Mouse (Mus musculus) B cell, adult 62 days (primary cell): ENCODE data around the gene Plbd2. TPM values are rescaled to one million over a fixed set of nuclear protein-coding genes. Genes with fewer than 3 reads are reported as not detected.

Experiments used
- total RNA-seq: library from RNA; stranded (reverse); gene quantifications from 4 replicates; pipeline ENCODE4 v1.2.4, GENCODE M21; 2023

Gene Plbd2
- total RNA-seq, result 29.8 to 35.9 TPM (median 33.5 TPM) in 4 replicates

GRCm38 (mm10) chr5:120503144-120503795 is at the start of gene Plbd2:
TSS of gene Plbd2 (minus strand) at chr5:120503625.

GRCm38 (mm10) chr5:120510982-120511642 is 7.7 kb upstream of the Plbd2 start, which contains the start of gene Slc8b1:
TSS of gene Slc8b1 (plus strand) at chr5:120511168.

DNA sequence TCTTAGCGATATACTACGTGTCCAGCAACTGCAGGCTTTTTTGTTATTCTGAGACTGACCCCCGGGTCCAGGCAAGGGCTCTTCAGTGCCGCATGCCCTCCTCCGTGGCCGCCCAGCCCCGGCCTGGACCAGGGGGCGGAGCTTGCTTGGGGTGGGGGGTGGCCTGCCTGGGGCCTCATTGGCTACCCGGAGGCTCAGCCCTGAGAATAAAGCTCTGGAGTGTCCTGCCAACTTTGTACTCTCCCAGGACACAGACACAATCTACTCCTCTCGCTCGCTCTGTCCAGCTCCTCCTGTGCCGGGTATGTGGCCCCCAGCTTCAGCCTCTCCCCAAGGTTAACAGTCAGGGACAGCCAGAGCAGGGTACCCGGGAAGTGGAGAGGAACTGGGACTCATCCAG is 27.1 kb downstream of the Plbd2 start, which contains the start of gene Sds:
Sds (plus strand) TSS at position 231 of the 400 bp plus-strand sequence.

GRCm38 (mm10) chr5:120472770-120473169 is 30.7 kb downstream of the Plbd2 start, which contains the start of gene Sdsl:
TSS of gene Sdsl (minus strand) at chr5:120472810.

Other genes starting within 250 kb of the Plbd2 start
- 0.21 TPM in 1 of 4 replicates, not detected in the others for gene Lhx5, start 71.9 kb downstream of the Plbd2 start, total RNA-seq
- gene Sdsl, start 30.8 kb downstream of the Plbd2 start, total RNA-seq, result not detected in 4 replicates
- not detected in 4 replicates for gene Sds, start 27.1 kb downstream of the Plbd2 start, total RNA-seq
- gene Slc8b1, start 7.5 kb upstream of the Plbd2 start, total RNA-seq, result 11.4 to 19.2 TPM (median 13.0 TPM) in 4 replicates
- gene Tpcn1, start 85.0 kb upstream of the Plbd2 start, total RNA-seq, result 40.1 to 50.7 TPM (median 44.5 TPM) in 4 replicates
- not detected in 4 replicates for gene Iqcd, start 85.4 kb upstream of the Plbd2 start, total RNA-seq
- gene Rita1, start 109.0 kb upstream of the Plbd2 start, total RNA-seq, result 4.4 to 7.2 TPM (median 5.3 TPM) in 4 replicates
- 159 to 178 TPM (median 172 TPM) in 4 replicates for gene Ddx54, start 109.1 kb upstream of the Plbd2 start, total RNA-seq
- gene Cfap73, start 130.6 kb upstream of the Plbd2 start, total RNA-seq, result not detected in 4 replicates
- 48.7 to 62.6 TPM (median 52.0 TPM) in 4 replicates for gene Rasal1, start 145.2 kb upstream of the Plbd2 start, total RNA-seq
- 228 to 277 TPM (median 246 TPM) in 4 replicates for gene Dtx1, start 208.3 kb upstream of the Plbd2 start, total RNA-seq
- 4.9 to 6.1 TPM (median 5.6 TPM) in 4 replicates for gene Oas2, start 246.2 kb upstream of the Plbd2 start, total RNA-seq